Comparison of ENCODE assay signal across 20 mouse cellular contexts in genomic region chr13:100141646-100142314, GRCm38 (mm10). TPM values are rescaled to one million over a fixed set of nuclear protein-coding genes. Genes with fewer than 3 reads are reported as not detected.
DNase-seq lines count a peak whose midpoint lies in the region; ATAC-seq and TF ChIP-seq lines count a peak whose summit lies in the region.
"Had no signal": no experiment of that assay in that cellular context is flagged by ENCODE, and none has a peak within 500 bp of the region (broad histone marks: within the 10 kb centered on the region; RNA-seq: fewer than 3 reads in every experiment).

No protein-coding gene starts in this region.

- no peak for ATAC-seq in lung, postnatal 0 days
- ATAC-seq in megakaryocyte progenitor cell, adult 5-6 weeks (replicated peaks; ENCODE audit: poor library complexity), result peak; percentile 93
- ATAC-seq: forebrain, embryonic 16.5 days had no signal

- H3K9ac ChIP-seq in lung, postnatal 0 days (replicated peaks; ENCODE audit: low read depth), result no peak overlapping the region
- H3K9ac ChIP-seq: embryonic facial prominence, embryonic 13.5 days; forebrain, embryonic 12.5 days; heart, embryonic 13.5 days; hindbrain, embryonic 15.5 days had no signal

- TF ChIP-seq CTCF in lung, postnatal 0 days (IDR thresholded peaks at IDR 0.05), result no peak

- no peak for TF ChIP-seq EP300 in lung, postnatal 0 days (IDR thresholded peaks at IDR 0.05)

- H3K4me3 ChIP-seq in lung, postnatal 0 days (ENCODE audit: low read depth, low read length), result no peak overlapping the region
- H3K4me3 ChIP-seq: embryonic facial prominence, embryonic 13.5 days; forebrain, embryonic 12.5 days; heart, embryonic 13.5 days; hindbrain, embryonic 15.5 days had no signal

- DNase-seq in heart, adult 11 months, result peak; percentile 76
- no peak for DNase-seq in heart, adult 8-10 months (ENCODE audit: low spot score)
- DNase-seq in lung, postnatal 0 days (ENCODE audit: low spot score), result peak; percentile 5
- DNase-seq in lung, postnatal 10 days, result no peak
- no peak for DNase-seq in embryo, embryonic 10.5 days (ENCODE audit: low spot score)
- no peak for DNase-seq in cerebellum, adult 11 months
- DNase-seq: adrenal gland, adult 2 months; adrenal gland, postnatal 36 days; cerebellum, adult 11-12 months; cerebellum, adult 9-10 months; cerebellum, postnatal 25 days; gastrocnemius, postnatal 25 days; heart, adult 18-20 months; heart, postnatal 36 days had no signal

- H3K27me3 ChIP-seq in lung, postnatal 0 days (replicated peaks; ENCODE audit: insufficient read depth, low read length), result no peaks in the 10 kb centered on the region
- H3K27me3 ChIP-seq: embryonic facial prominence, embryonic 13.5 days; forebrain, embryonic 12.5 days; heart, embryonic 13.5 days; hindbrain, embryonic 15.5 days had no signal

- no peak overlapping the region for H3K27ac ChIP-seq in lung, postnatal 0 days (ENCODE audit: low read length)
- H3K27ac ChIP-seq: embryonic facial prominence, embryonic 13.5 days; forebrain, embryonic 12.5 days; heart, embryonic 13.5 days; hindbrain, embryonic 15.5 days had no signal

- H3K36me3 ChIP-seq in lung, postnatal 0 days (ENCODE audit: insufficient read depth, low read length), result peaks cover 12% of the 10 kb centered on the region; the same call in 1 of the 2 replicates

- no peak overlapping the region for H3K4me2 ChIP-seq in lung, postnatal 0 days (replicated peaks; ENCODE audit: low read depth, low read length)
- H3K4me2 ChIP-seq: embryonic facial prominence, embryonic 13.5 days; forebrain, embryonic 12.5 days; heart, embryonic 13.5 days; hindbrain, embryonic 15.5 days had no signal

- H3K4me1 ChIP-seq in lung, postnatal 0 days (ENCODE audit: insufficient read depth, low read depth, low read length), result no peaks in the 10 kb centered on the region
- H3K4me1 ChIP-seq: embryonic facial prominence, embryonic 13.5 days; forebrain, embryonic 12.5 days; heart, embryonic 13.5 days; hindbrain, embryonic 15.5 days had no signal

- H3K9me3 ChIP-seq in lung, postnatal 0 days (ENCODE audit: low read length), result no peaks in the 10 kb centered on the region
- H3K9me3 ChIP-seq: embryonic facial prominence, embryonic 13.5 days; forebrain, embryonic 12.5 days; heart, embryonic 13.5 days; hindbrain, embryonic 15.5 days had no signal

- 72% methylated on average over 8 of the region's 8 CpGs for WGBS in lung, postnatal 0 days

RNA-seq across cellular contexts. Expression of gene Smn1, which starts 17.1 kb away (rescaled TPM):
- 10 to 100 TPM; 15.4 to 18.0 (median 16.9) TPM for total RNA-seq in heart, adult 8-10 months (2022)
- 20.5 and 23.0 TPM in 2 replicates for polyA plus RNA-seq in lung, postnatal 0 days (2015; fragmentation: Nextera tagmentation; extraction: Ambion mirVana)
- total RNA-seq in megakaryocyte progenitor cell, adult 5-6 weeks (2015), result 91.6 and 107 TPM in 2 replicates
- total RNA-seq in megakaryocyte progenitor cell, adult 5-6 weeks (2017), result 67.9 and 72.2 TPM in 2 replicates

RNA-seq across cellular contexts. Expression of gene Serf1, which starts 34.0 kb away (rescaled TPM):
- 1 to 10 TPM; 2.9 to 6.8 (median 5.4) TPM for total RNA-seq in heart, adult 8-10 months (2022)
- polyA plus RNA-seq in lung, postnatal 0 days (2015; fragmentation: Nextera tagmentation; extraction: Ambion mirVana), result 61.6 and 82.2 TPM in 2 replicates
- 47.5 and 53.5 TPM in 2 replicates for total RNA-seq in megakaryocyte progenitor cell, adult 5-6 weeks (2015)
- total RNA-seq in megakaryocyte progenitor cell, adult 5-6 weeks (2017), result 36.8 and 58.3 TPM in 2 replicates

RNA-seq across cellular contexts. Expression of gene Bdp1, which starts 37.9 kb away (rescaled TPM):
- 10 to 100 TPM; 20.8 to 30.5 (median 24.6) TPM for total RNA-seq in heart, adult 8-10 months (2022)
- polyA plus RNA-seq in lung, postnatal 0 days (2015; fragmentation: Nextera tagmentation; extraction: Ambion mirVana), result 22.5 and 30.7 TPM in 2 replicates
- total RNA-seq in megakaryocyte progenitor cell, adult 5-6 weeks (2015), result 37.1 and 51.2 TPM in 2 replicates
- 61.1 and 76.9 TPM in 2 replicates for total RNA-seq in megakaryocyte progenitor cell, adult 5-6 weeks (2017)

Comparison
In these comparisons a context has a peak if more than half of its experiments do, and no peak if none do; other contexts are left out.
1. DNase-seq: peak in heart, adult 11 months (single experiment) and lung, postnatal 0 days (single experiment); none in heart, adult 8-10 months (single experiment), lung, postnatal 10 days (single experiment), embryo, embryonic 10.5 days (single experiment) and cerebellum, adult 11 months (single experiment).
2. RNA of gene Serf1, which starts 34.0 kb away (total RNA-seq): 36.8 to 58.3 TPM in megakaryocyte progenitor cell, adult 5-6 weeks; 2.9 to 6.8 TPM in heart, adult 8-10 months; every median in the first group is over 4 times any median in the second.